Mouse (Mus musculus) intestine, embryonic 15.5 days (tissue): ENCODE results near the gene Bhlhe23. TPM values are rescaled to one million over a fixed set of nuclear protein-coding genes. Genes with fewer than 3 reads are reported as not detected.

Experiments used
- polyA plus RNA-seq: library from polyadenylated mRNA; unstranded; fragments of >200 nt; fragmentation: Nextera tagmentation; extraction: Ambion mirVana; gene quantifications from 2 replicates; pipeline ENCODE4 v1.2.1, GENCODE M21; 2015

Bhlhe23 gene
- polyA plus RNA-seq, 1 experiment from 2014 or later: not detected

Other genes starting within 250 kb of the Bhlhe23 start
- gene Mrgbp, start 195.6 kb downstream of the Bhlhe23 start, polyA plus RNA-seq: 20.7 and 22.3 TPM in 2 replicates
- 42.1 and 44.2 TPM in 2 replicates for gene Ogfr, start 187.7 kb downstream of the Bhlhe23 start, polyA plus RNA-seq
- 5.5 and 6.7 TPM in 2 replicates for gene Col9a3, start 179.1 kb downstream of the Bhlhe23 start, polyA plus RNA-seq
- 0.13 TPM in 1 of 2 replicates, not detected in the other for gene Tcfl5, start 134.2 kb downstream of the Bhlhe23 start, polyA plus RNA-seq
- 22.8 and 23.2 TPM in 2 replicates for gene Dido1, start 66.9 kb downstream of the Bhlhe23 start, polyA plus RNA-seq
- gene Gid8, start 66.8 kb downstream of the Bhlhe23 start, polyA plus RNA-seq: 52.6 and 55.1 TPM in 2 replicates
- 2.3 and 4.6 TPM in 2 replicates for gene Slc17a9, start 51.6 kb downstream of the Bhlhe23 start, polyA plus RNA-seq
- 46.9 and 49.3 TPM in 2 replicates for gene Ythdf1, start 144.0 kb upstream of the Bhlhe23 start, polyA plus RNA-seq
- gene Birc7, start 152.1 kb upstream of the Bhlhe23 start, polyA plus RNA-seq: not detected in 2 replicates
- 37.4 and 41.1 TPM in 2 replicates for gene Nkain4, start 177.8 kb upstream of the Bhlhe23 start, polyA plus RNA-seq
- gene Arfgap1, start 190.3 kb upstream of the Bhlhe23 start, polyA plus RNA-seq: 77.9 and 85.0 TPM in 2 replicates
- 0.39 and 0.52 TPM in 2 replicates for gene Col20a1, start 209.6 kb upstream of the Bhlhe23 start, polyA plus RNA-seq